Mouse (Mus musculus): ENCODE measurements around the gene Mpz.

DNA sequence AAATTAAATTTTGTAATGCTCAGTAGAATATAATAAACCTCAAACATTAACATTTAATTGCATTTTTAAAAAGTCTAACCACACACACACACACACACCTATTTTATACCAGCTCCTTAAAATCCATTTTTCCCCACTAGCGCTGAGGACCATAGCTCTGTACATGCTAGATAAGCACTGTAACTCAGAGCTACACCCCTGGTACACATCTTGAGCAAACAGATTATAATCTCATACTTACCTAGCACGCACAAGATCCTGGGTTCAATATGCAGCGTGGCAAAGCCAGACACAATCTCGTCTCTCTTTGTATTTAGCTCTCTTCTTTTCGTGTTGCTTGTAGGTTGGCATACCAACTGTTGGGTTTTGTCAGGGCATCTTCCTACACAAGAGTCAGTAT lies 26.1 kb upstream of the Mpz start:
- TF ChIP-seq POLR2A (IDR thresholded peaks at IDR 0.05; ENCODE audit: extremely low read depth, insufficient read depth, low read length) (no peak), CTCF (IDR thresholded peaks at IDR 0.05; ENCODE audit: low read depth, low read length) (no peak)

Measured in liver, adult 2 months (tissue).